Mouse (Mus musculus) gastrocnemius, postnatal 10 days (tissue): ENCODE measurements around the gene Nanp. TPM values are rescaled to one million over a fixed set of nuclear protein-coding genes. Genes with fewer than 3 reads are reported as not detected.

ENCODE experiments used
- DNase-seq: peaks from one replicate; pipeline ENCODE4 v3.0.0; 2021; ENCODE audit warnings: mixed read lengths
- long read RNA-seq, 2 experiments: library from polyadenylated mRNA; stranded (forward); transcript quantifications; one replicate each; pipeline ENCODE4 v2.0.0; 2021
- total RNA-seq, 2 experiments: library from RNA; stranded (reverse); gene quantifications; 2 replicates each; pipeline ENCODE4 v1.2.3; 2021

Nanp gene
- total RNA-seq: 1 to 10 TPM; 5.6 to 7.6 TPM
- long read RNA-seq, experiment 1, transcript Nanp-201 (2 exons, 1,394 nt): major isoform, 8 of 9 reads
- long read RNA-seq, experiment 1, partial matches to known transcripts: 0 of 9 reads
- long read RNA-seq, experiment 1, other reads (novel, unspliced or antisense): 1 of 9 reads
- long read RNA-seq, experiment 2, transcript Nanp-201 (2 exons, 1,394 nt): major isoform, 5 of 5 reads
- long read RNA-seq, experiment 2, partial matches to known transcripts: 0 of 5 reads
- long read RNA-seq, experiment 2, other reads (novel, unspliced or antisense): 0 of 5 reads

DNA sequence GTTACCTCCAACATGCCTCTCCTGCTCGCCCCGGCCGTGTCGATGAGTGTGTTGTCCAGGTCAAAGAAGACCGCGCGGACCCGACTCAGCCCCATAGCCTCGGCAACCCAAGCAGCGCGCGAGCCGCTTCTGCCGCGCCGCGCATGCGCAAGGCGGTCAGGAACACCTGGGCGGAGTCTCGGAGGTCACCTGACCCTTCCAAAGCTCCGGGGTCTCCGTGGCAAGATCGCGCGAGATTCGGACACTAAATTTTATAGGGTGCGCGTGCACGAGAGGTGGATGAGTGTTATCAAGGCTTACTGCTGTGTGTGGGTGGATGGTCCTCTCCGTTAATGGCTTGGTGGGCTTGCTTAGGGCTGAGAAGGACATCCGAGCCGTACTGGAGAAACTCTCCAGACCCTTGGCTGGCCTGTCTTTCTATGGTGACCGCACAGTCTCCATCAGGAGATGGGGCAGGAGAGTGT is at the start of gene Nanp, which contains the start of gene Ninl:
Gene Nanp (minus strand): TSS at position 167 of the 464 bp plus-strand sequence.
Gene Ninl (minus strand): TSS at position 151 of the 464 bp plus-strand sequence.
- DNase-seq: peak; percentile 92

DNA sequence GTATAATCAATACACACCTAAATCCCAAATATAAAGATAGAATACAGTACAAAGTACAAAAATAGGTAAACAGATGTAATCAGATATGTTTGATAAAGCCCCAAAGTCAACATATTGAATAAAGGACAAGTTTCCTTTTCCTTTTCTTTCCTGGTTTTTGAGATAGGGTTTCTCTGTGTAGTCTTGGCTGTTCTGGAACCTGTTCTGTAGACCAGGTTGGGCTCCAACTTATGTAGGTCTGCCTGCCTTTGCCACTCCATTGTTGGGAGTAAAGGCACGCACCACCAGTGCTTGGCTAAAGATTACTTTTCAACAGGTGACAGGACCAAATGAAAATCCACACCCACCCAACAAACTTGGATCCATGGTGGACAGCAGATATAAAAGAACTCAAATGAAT is 17.4 kb upstream of the Nanp start:
- no peak for DNase-seq

DNA sequence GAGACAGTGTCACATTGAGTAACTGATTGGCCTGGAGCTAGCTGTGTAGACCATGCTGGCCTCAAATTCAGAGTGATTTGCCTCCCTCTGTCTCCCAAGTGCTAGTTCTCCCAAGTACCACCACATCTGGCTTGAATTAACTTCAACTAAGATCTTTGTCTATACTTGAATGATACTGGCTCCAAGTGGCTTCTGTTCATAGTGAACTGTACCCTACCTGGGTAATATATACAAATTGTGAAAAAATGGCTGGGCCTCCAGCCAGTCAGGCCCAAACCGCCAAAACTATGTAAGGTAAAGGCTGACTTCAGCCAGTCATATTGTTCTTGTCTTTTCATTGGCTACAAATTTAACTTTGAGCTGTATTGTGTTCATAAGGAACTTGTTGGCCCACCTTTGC is 1.2 kb upstream of the Nanp start:
- DNase-seq: no peak

DNA sequence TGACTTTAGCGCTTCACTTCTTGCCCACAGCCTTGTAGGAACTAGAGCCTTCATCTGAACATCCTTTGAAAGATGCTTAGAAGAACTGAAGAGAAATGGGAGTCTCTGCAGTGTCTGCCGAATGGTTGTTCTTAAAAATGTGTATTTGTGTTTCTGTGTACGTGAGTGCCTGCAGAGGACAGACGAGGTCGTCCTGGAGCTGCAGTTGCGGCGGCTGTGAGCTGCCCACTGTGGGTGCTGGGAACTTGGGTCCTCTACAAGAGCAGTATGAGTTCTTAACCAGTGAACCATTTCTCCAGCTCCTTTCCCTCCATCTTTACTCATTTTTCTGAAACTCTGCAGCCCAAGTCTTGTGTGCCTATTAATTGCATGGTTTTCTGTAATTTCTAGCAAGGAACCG is 528 bp upstream of the Nanp start:
- DNase-seq: no peak

DNA sequence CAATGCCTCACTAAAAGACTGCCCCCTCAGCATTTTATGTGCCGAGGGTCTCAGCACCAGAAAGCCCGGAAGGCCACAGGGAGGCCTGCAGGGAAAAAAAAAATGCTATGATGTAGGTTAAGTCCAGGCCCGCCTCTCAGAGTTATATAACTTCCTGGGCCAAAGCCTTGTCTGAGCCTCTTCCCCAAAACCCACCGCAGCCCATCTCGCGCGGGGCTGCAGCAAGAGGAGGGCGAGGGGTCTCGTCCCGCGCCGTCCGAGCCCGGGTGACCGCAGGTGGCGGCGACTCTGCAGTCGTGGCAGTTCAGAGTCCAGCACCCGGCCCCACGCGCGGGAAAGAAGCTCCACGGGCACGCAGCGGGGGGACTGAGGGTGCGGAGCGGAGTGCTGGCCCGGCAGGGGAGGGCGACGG is 381 bp downstream of the Nanp start:
- DNase-seq: no peak

DNA sequence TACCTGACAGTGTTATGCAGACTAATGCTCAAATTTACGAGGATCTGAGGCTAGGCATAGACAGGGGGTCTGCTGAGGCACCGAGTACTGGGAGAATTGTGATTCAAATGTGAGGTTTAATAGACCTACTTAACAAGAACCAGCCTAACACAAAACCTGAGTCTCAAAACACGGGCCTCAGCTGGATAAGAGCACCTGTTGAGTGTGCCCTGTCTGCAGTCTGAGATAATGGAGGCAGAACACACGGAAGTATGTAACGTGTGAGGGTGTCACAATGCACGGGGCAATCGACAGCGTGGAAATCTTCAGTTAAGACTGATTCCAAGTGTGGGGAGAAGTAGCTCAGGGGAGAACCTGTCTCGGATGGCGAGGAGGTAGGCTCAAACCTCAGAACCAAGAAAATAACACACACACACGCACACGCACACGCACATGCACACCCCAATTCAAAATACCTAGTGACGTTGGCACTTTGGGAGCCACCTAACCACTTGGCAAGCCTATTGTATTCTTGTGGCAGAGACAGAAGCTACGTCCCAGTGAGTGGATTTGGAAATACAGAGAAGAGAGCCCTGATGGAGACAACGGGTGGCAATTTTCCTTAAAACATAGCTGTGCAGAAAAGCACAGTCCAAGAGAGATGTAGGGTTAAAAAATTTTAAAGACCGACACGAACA is 1.2 kb downstream of the Nanp start:
- DNase-seq: no peak

DNA sequence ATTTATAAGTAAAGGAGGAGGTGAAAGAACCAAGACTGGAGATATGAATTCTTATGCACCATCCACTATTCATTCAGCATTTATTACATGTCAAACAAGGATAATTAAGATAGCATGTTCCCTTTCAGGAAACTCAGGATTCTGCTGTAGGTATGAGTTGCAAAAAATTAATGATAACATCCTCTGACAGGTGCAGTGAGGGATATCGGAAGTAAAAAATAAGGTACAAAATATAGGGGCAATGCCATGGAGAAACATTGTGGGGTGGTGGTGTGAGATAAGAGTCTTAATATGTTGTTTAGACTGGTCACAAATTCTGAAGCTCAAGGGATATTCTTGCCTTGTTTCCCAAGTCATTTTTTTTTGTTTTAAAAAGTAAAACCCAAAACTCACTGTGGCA is 1.9 kb downstream of the Nanp start:
- DNase-seq: no peak

DNA sequence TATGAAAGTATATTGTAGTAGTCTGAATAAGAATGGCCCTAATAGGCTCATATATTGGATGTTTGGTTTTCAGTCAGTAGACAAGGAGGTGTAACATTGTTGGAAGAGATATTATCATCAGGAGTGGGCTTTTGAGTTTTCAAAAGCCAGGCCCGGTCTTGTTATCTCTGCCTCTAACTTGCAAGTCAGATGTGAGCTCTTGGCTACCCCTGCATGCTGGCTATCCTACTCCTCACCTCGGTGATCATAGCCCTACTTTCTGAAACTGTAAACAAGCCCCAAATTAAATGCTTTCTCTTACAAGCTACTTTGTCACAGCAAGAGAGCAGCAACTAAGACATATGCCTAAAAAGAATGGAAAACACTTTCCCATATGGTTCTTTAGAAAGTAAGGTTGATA is 2.5 kb downstream of the Nanp start:
- no peak for DNase-seq

DNA sequence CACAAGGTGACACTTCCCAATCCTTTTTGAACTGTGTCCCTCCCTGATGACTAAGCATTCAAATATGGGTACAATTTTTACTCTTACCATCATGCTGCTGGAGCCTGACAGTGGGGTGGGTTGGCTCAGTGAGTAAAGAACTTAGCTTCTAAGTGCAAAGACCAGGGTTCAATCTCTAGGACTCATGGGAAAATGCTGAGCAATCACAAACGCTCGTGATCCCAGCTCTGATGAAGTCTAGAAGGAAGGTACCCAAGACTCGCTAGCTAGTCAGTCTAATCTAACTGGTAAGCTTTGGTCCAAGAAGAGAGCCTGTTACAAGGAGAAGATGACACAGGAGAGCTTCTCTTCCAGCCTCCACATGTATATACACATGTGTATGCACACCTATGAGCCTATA is 4.8 kb downstream of the Nanp start:
- DNase-seq: no peak

DNA sequence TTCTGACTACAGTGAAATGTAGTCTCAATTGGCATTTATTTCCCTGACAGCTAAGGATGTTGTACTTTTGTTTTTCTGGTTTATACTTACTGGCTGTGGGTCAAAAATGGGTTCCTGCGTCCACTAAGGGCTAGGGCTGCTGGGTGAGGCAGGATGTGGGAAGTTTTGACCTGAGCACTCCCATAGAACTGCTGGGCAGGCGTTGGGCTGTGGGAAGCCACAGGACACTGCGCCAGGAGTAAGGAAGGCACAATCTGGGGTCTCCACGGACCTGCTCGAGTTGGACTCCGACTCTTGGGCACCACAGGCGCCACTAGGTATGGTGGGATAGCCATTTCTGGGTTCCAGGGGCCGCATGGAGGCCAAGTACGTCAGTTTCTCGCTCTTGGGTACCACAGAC is 18.0 kb downstream of the Nanp start:
- no peak for DNase-seq

DNA sequence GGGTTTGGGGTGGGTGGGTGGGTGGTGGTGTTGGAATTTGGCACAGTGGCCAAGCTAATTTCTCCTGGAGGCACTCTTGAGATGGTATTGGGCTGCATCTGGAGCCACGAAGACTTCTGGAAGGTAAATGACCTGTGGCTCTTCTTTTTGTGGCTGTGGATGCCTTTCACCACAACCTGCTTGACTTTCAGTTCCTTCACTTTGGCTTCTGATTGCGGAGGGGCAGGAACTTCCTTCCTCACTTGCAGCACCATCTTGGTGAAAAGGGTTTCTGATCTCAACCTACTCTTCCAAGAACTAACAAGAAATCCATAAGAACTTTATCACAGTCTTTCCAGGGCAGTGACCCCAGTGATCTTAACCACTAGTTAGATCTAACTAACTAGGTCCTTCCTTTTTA is 23.9 kb downstream of the Nanp start:
- DNase-seq: no peak

DNA sequence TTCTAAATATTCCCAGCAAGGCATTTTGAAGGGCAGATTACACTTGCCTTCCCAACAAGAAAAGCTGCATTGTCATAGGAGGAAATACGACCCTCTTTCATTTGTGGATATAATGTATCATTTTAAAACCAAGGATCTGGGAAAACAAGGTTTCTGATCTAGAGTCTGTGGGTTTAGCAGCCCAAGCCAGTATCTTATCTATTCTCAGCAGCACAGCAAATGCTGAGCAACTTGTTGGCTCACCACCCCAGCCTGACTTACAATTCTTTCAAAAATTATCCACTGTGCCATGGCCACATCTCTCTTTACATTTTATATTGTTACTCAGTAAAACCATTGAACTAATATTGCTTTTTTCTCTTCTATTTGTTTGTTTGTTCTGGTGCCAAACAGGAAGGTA is 27.9 kb downstream of the Nanp start:
- DNase-seq: no peak

DNA sequence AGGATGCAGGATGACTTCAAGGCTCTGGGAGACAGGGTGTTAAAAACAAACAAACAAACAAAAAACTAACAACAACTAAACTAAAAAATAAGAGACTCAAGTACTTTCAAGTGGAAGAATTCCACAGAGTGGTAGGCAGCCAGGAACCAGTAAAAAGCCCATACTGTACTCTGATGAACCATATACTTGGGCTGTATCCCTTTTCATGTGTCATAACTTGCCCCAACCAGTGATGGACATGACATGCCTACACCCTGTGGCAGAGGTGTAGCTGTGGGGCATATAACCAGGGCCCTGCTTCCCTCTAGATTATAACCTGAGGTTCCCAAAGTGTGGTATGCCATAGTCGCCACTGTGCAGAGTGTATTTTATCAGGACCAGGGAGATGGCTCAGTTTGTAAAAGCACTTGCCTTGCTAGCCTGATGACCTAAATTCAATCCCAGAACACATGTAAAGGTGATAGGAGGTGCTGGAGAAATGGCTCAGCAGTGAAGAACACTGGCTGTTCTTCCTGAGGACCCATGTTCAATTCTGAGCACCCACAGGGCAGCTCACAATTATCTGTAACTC is 29.6 kb downstream of the Nanp start:
- no peak for DNase-seq

DNA sequence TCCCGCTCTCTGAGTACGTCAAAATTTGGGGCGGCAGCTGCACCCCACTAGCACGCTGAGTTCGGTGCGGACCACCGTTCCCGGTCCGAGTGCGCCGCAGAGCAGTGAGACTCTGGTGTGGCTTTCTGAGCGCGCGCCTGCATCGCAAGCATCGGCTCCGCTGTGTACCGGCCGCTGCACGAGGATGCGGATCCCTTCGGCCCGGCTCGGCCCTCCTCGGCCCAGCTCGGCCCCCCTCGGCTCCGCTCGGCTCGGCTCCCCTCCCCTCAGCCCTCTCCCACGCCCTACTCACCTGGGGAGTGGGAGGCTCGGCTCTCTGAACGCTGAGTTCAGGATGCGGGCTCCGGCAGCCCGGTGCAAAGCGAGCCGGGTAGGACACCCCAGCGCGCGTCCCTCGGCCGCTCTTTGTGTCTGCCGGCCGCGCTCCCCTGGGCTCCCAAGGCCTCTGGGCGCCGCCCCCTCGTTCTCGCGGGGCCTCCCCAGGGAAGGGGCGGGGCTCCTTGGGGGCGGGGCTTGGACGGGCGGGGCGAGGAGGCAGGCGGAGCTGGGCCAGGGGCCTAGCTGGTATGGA is 30.2 kb downstream of the Nanp start:
- DNase-seq: peak; percentile 61

DNA sequence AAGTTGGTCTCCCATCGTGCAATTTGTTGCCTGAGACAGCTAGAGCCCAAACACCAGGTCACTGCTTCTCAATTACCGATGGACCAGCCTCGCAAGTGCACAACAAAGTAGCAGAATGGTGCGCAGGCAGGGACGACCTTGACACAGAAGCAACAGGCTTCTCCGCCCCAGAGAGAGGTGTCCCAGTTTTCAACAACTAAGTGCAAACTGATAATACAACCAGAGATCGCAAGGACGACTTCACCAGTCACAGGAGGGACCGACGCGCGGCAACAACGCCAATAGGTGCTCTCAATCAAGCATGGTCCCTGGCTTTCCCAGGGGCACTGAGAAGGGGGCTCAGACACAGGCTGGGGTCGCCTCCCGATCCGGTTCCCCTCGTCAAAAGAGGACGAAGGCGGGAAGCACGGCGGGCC is 30.7 kb downstream of the Nanp start:
- DNase-seq: no peak

DNA sequence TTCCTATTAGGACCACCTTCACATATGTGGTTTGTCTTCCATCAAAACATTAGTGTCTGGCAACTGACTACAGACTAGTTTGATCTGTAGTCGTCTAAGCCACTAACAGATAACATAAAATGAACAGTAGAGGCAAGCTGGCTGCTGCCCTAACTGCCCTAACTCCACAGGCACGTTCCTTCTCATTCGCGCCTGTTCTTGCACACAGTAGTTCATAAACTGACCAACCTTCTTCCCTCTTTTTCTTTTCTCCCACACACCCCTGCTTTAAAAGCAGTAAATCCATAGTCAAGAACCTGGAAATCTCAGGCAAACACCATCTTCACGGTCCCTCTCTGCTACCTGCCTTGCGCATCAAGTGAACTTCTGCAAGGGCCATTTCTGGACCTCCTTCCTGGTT is 31.2 kb downstream of the Nanp start:
- DNase-seq: no peak

DNA sequence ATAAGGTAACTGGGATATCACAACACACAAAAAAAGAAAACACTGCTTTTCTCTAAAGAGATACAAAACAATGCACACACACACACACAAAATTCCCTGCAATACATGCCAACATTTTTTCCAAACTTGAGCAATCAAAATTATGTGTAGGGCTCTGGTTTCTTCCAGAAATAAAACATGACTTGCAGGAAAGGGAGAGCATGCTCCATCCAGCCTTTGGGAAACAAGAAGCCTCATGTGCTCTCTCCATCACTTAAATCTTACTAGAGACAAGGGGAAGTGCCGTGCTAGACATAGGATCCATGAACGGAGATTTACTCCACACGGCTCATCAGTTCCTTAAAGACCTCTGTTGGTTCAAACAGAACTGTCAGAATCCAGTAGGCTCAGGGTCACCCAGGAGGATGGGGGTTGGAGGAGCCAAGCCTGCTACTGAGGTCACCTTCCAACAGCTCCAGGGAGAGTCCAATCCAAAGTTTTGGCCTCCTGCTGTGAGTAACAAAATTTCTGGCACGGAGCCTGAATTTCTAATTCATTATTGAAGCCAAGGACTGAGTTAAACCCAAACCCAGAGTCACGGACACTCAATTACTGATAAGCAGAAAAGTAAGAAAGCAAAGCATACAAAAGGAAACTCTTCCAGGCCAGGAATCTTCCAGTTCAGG is 32.8 kb downstream of the Nanp start:
- DNase-seq: no peak

DNA sequence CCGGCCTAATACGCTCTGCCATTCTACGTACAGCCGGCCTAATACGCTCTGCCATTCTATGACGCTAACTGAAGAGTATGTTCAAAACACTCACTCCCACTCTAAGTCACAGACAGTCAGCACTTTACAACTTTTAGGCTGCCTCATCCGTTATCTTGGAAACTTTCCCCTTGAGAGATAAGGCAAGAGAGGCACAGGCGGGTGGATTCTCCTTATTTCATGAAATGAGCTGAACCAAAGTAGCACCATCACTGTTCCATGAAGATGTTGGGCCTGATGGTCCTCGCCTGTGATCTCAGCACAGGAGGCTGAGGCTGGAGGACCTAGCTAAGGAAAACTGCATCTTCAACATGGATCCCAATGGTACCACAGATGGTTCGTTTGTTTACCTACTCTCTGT is 34.8 kb downstream of the Nanp start:
- no peak for DNase-seq

DNA sequence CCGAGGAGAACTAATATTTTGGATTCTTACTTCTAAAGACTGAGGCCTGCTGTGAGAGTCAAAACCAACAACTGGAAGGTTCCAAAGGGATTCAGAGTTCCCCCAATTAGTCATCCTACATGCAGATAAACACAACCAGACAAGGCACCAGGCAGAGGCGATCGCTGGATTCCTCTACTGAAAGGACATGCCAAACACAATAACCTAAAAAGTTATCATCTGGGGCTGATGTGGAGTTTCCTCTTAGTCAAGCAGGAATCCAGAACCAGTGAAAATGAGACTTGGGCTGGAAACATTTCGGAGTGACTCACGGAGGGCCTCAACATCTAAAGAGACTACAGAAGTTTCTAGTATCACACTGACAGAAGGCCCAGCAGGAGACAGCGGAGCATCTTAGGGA is 35.4 kb downstream of the Nanp start:
- DNase-seq: no peak

DNA sequence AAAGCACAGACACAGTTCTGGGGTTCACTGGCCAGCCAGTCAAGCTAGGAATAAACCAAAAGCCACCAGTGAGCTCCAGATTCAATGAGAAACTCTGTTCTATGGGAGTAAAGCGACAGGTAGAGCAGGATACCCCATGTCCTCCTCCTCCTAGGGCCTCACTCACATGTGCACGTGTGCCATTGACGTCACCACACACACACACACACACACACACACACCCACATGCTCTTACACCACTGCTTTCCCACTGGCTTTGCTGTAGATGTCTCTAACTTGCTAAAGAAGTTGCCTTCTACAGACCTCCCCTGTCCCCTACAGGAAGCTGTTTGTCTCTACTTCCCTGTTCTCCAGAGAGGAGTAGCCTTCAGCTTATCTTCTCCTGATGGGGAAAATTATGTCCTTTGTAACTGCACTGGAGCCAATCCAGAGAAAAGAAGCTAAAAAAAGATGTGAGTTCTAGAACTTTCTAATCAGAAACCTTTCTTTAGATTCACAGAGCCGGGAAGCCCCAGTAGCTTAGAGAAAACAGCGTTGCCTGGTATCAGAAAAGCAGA is 37.5 kb downstream of the Nanp start:
- DNase-seq: no peak

DNA sequence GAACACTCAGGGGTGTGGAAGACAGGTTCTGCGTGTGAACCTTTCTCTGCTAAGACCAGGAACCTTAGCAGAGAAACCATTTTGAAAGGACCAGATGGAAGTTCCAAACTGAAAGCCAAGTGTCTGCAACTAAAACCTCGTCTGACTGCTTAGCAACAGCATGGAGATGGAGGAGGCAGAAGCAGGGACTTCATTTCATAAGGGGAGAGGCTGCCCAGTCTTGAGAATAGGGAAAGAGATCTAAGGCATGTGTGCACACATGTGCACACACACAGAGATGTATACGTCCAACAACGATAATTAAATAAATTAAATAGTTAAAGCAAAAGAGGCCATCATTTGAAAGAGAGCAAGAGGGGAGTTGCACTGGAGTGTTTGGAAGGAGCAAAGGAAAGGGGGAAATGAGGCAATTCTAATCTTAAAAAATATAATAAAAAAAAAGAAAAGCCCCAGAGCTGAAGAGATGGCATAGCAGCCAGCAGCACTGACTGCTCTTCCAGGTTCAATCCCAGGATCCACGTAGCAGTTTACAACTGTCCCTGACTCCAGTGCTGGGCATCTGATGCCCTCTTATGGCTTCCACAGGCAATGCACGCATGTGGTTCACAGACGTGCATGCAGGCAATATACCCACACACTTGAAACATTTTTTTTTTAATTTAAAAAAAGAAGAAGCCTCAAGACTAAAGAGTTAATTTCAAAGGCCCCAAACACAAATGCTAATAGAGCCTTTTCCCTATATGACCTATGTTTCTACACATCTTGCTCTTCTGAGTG is 38.6 kb downstream of the Nanp start:
- peak; percentile 41 for DNase-seq

DNA sequence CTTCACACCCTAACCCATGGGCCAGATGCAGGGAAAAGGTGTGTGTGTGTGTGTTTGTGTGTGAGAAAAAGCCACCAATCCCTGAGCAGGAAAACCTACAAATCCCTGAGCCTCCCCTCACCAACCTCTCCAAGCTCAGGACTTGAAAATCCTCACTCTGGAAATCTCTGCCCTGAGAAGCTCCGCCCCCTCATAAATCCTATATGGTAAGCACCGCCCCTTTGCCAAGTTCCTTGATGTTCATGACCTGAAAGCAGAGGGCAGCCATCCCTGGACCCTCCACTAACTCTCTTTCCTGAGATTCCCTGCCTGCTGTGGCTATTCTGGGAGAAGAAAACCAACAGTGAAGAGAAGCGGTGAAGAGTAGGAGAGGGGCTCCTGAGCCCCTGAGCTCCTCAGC is 40.2 kb downstream of the Nanp start:
- DNase-seq: no peak
